Mouse (Mus musculus) myocyte (in vitro differentiated cells): ENCODE data around the gene Triobp.

Experiments used
- MAX ChIP-seq: IDR thresholded peaks from one replicate; pipeline ENCODE4 v1.6.1; 2011; ENCODE audit warnings: low read depth, mild to moderate bottlenecking, control low read depth
- MYOD1 ChIP-seq, 3 experiments: IDR thresholded peaks; one replicate each; pipeline ENCODE4 v1.6.1; 2011; ENCODE audit warnings: control low read depth in 2 of 3, low read depth in 2 of 3, mild to moderate bottlenecking in 2 of 3, moderate library complexity in 1 of 3; ENCODE audit not compliant: insufficient read length in 2 of 3, control insufficient read depth in 1 of 3
- POLR2A ChIP-seq: IDR thresholded peaks from one replicate; pipeline ENCODE4 v1.6.1; 2011; ENCODE audit warnings: low read depth, mild to moderate bottlenecking, control low read depth, moderate library complexity; ENCODE audit not compliant: insufficient read length
- POLR2AphosphoS2 ChIP-seq: IDR thresholded peaks from one replicate; pipeline ENCODE4 v1.6.1; 2011; ENCODE audit warnings: low read depth, control low read depth; ENCODE audit not compliant: insufficient read length

DNA sequence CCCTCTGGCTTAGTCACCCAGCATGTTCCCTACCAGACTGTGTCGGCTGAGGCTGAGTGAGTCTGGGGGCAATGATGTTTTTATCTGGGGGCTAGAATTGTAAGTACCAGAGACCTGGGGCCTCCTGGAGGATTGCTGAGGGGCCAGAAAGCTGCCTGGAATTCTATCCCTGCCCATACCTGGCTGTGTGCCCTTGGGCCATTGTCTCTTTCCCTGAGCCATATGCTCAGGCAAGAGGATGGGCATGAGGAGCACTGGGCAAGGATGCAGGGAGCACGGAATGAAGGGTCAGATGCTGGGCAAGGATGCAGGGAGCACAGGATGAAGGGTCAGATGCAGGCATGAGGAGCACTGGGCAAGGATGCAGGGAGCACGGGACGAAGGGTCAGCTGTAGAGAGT, 32.6 kb downstream of the Triobp start:
- TF ChIP-seq POLR2A (no peak), POLR2AphosphoS2 (no peak), MYOD1 (IDR thresholded peaks at IDR 0.05; ENCODE audit: control insufficient read depth in 1 of 3, insufficient read length in 2 of 3, low read depth in 2 of 3) (no peak), MAX (no peak)
